Mouse (Mus musculus): Measurements from ENCODE around the gene Spg7. TPM values are rescaled to one million over a fixed set of nuclear protein-coding genes. Genes with fewer than 3 reads are reported as not detected.

The Spg7 gene
- total and polyA plus RNA-seq, 3 experiments: 74.4 to 113 (median 88.2) TPM

- DNase-seq: no peak
- no peaks in the 10 kb centered on the region for H3K27me3 ChIP-seq (ENCODE audit: control insufficient read depth, insufficient read depth, low read length)
- 72% methylated on average over 7 of the region's 7 CpGs for WGBS
- TF ChIP-seq EP300 (IDR thresholded peaks at IDR 0.05; ENCODE audit: insufficient read depth, low read depth, low read length): no peak
- TF ChIP-seq POLR2A (IDR thresholded peaks at IDR 0.05; ENCODE audit: insufficient read depth, low read depth, low read length): no peak
- no peak for TF ChIP-seq CTCF (IDR thresholded peaks at IDR 0.05)
- peaks cover 34% of the 10 kb centered on the region for H3K36me3 ChIP-seq (ENCODE audit: control insufficient read depth, insufficient read depth, low read length)
- intact Hi-C loops (cut with DNase I): loop anchor here (5.0 kb wide), 1 partner anchor 34 kb away; no protein-coding TSS in a partner anchor
- no peak overlapping the region for H3K4me3 ChIP-seq
- H3K9ac ChIP-seq (ENCODE audit: low read depth, low read length): no peak overlapping the region
- H3K79me2 ChIP-seq (replicated peaks; ENCODE audit: control insufficient read depth, insufficient read depth, low read length): peaks cover 21% of the 10 kb centered on the region
- H3K4me1 ChIP-seq (ENCODE audit: control insufficient read depth, insufficient read depth, low read length): peaks cover 22% of the 10 kb centered on the region
- no peak overlapping the region for H3K27ac ChIP-seq
These were observed 31.3 kb upstream of the Spg7 start for GRCm38 (mm10) chr8:123031321-123031978.

- no peak for DNase-seq
- intact Hi-C loops (cut with DNase I): loop anchor here (5.0 kb wide), 1 partner anchor 35 kb away; no protein-coding TSS in a partner anchor
These were observed 30.0 kb upstream of the Spg7 start for GRCm38 (mm10) chr8:123032730-123033129.

GRCm38 (mm10) chr8:123033431-123033830, 29.3 kb upstream of the Spg7 start:
- intact Hi-C loops (cut with DNase I): loop anchor here (5.0 kb wide), 1 partner anchor 36 kb away; no protein-coding TSS in a partner anchor
- Histone ChIP-seq H3K36me3 (ENCODE audit: control insufficient read depth, insufficient read depth, low read length) (peaks cover 33% of the 10 kb centered on the region), H3K79me2 (replicated peaks; ENCODE audit: control insufficient read depth, insufficient read depth, low read length) (peaks cover 16% of the 10 kb centered on the region), H3K4me1 (ENCODE audit: control insufficient read depth, insufficient read depth, low read length) (peaks cover 20% of the 10 kb centered on the region), H3K9ac (ENCODE audit: low read depth, low read length) (no peak overlapping the region), H3K4me3 (no peak overlapping the region), H3K27ac (no peak overlapping the region), H3K27me3 (ENCODE audit: control insufficient read depth, insufficient read depth, low read length) (no peaks in the 10 kb centered on the region)
- TF ChIP-seq POLR2A (IDR thresholded peaks at IDR 0.05; ENCODE audit: insufficient read depth, low read depth, low read length) (no peak), CTCF (IDR thresholded peaks at IDR 0.05) (no peak), EP300 (IDR thresholded peaks at IDR 0.05; ENCODE audit: insufficient read depth, low read depth, low read length) (no peak)
- no peak for DNase-seq

More at GRCm38 (mm10) chr8:123032730-123033129, 30.0 kb upstream of the Spg7 start:
- Histone ChIP-seq H3K27ac (no peak overlapping the region), H3K36me3 (ENCODE audit: control insufficient read depth, insufficient read depth, low read length) (peaks cover 32% of the 10 kb centered on the region), H3K27me3 (ENCODE audit: control insufficient read depth, insufficient read depth, low read length) (no peaks in the 10 kb centered on the region), H3K9ac (ENCODE audit: low read depth, low read length) (no peak overlapping the region), H3K4me3 (no peak overlapping the region), H3K4me1 (ENCODE audit: control insufficient read depth, insufficient read depth, low read length) (peaks cover 22% of the 10 kb centered on the region), H3K79me2 (replicated peaks; ENCODE audit: control insufficient read depth, insufficient read depth, low read length) (peaks cover 18% of the 10 kb centered on the region)
- TF ChIP-seq CTCF (IDR thresholded peaks at IDR 0.05): no peak
- TF ChIP-seq EP300 (IDR thresholded peaks at IDR 0.05; ENCODE audit: insufficient read depth, low read depth, low read length): no peak
- no peak for TF ChIP-seq POLR2A (IDR thresholded peaks at IDR 0.05; ENCODE audit: insufficient read depth, low read depth, low read length)

- H3K4me1 ChIP-seq (ENCODE audit: control insufficient read depth, insufficient read depth, low read length): peaks cover 21% of the 10 kb centered on the region
- no peaks in the 10 kb centered on the region for H3K27me3 ChIP-seq (ENCODE audit: control insufficient read depth, insufficient read depth, low read length)
- H3K9ac ChIP-seq (ENCODE audit: low read depth, low read length): no peak overlapping the region
- no peak for DNase-seq
- no peak overlapping the region; the same call in 1 of the 2 replicates for H3K27ac ChIP-seq
- intact Hi-C loops (cut with DNase I): loop anchor here (5.0 kb wide), 1 partner anchor 37 kb away; no protein-coding TSS in a partner anchor
- peaks cover 16% of the 10 kb centered on the region for H3K79me2 ChIP-seq (replicated peaks; ENCODE audit: control insufficient read depth, insufficient read depth, low read length)
- WGBS: 37% methylated on average over 6 of the region's 6 CpGs
- H3K36me3 ChIP-seq (ENCODE audit: control insufficient read depth, insufficient read depth, low read length): peaks cover 34% of the 10 kb centered on the region
- no peak for TF ChIP-seq EP300 (IDR thresholded peaks at IDR 0.05; ENCODE audit: insufficient read depth, low read depth, low read length)
- TF ChIP-seq CTCF (IDR thresholded peaks at IDR 0.05): no peak
- TF ChIP-seq POLR2A (IDR thresholded peaks at IDR 0.05; ENCODE audit: insufficient read depth, low read depth, low read length): no peak
- H3K4me3 ChIP-seq: no peak overlapping the region
These were observed 28.6 kb upstream of the Spg7 start for GRCm38 (mm10) chr8:123034171-123034570.

GRCm38 (mm10) chr8:123036956-123037355, 25.8 kb upstream of the Spg7 start:
- TF ChIP-seq POLR2A (IDR thresholded peaks at IDR 0.05; ENCODE audit: insufficient read depth, low read depth, low read length): no peak
- no peak for TF ChIP-seq EP300 (IDR thresholded peaks at IDR 0.05; ENCODE audit: insufficient read depth, low read depth, low read length)
- no peak for TF ChIP-seq CTCF (IDR thresholded peaks at IDR 0.05)
- intact Hi-C loops (cut with DNase I): no loop called here
- Histone ChIP-seq H3K4me1 (ENCODE audit: control insufficient read depth, insufficient read depth, low read length) (peaks cover 23% of the 10 kb centered on the region), H3K27me3 (ENCODE audit: control insufficient read depth, insufficient read depth, low read length) (no peaks in the 10 kb centered on the region), H3K9ac (ENCODE audit: low read depth, low read length) (no peak overlapping the region), H3K36me3 (ENCODE audit: control insufficient read depth, insufficient read depth, low read length) (peaks cover 44% of the 10 kb centered on the region), H3K79me2 (replicated peaks; ENCODE audit: control insufficient read depth, insufficient read depth, low read length) (peaks cover 14% of the 10 kb centered on the region), H3K27ac (no peak overlapping the region; the same call in 1 of the 2 replicates), H3K4me3 (no peak overlapping the region)
- 18% methylated on average over 3 of the region's 3 CpGs for WGBS
- no peak for DNase-seq

- intact Hi-C loops (cut with DNase I): no loop called here
- Histone ChIP-seq H3K36me3 (ENCODE audit: control insufficient read depth, insufficient read depth, low read length) (peaks cover 40% of the 10 kb centered on the region), H3K27ac (no peak overlapping the region)
These were observed 25.3 kb upstream of the Spg7 start for GRCm38 (mm10) chr8:123037487-123037886.

More at GRCm38 (mm10) chr8:123037487-123037886, 25.3 kb upstream of the Spg7 start:
- H3K9ac ChIP-seq (ENCODE audit: low read depth, low read length): no peak overlapping the region
- 73% methylated on average over 11 of the region's 11 CpGs for WGBS
- H3K4me1 ChIP-seq (ENCODE audit: control insufficient read depth, insufficient read depth, low read length): peaks cover 19% of the 10 kb centered on the region
- DNase-seq: no peak
- no peaks in the 10 kb centered on the region for H3K27me3 ChIP-seq (ENCODE audit: control insufficient read depth, insufficient read depth, low read length)
- TF ChIP-seq EP300 (IDR thresholded peaks at IDR 0.05; ENCODE audit: insufficient read depth, low read depth, low read length) (no peak), CTCF (IDR thresholded peaks at IDR 0.05) (no peak), POLR2A (IDR thresholded peaks at IDR 0.05; ENCODE audit: insufficient read depth, low read depth, low read length) (no peak)
- peaks cover 10% of the 10 kb centered on the region for H3K79me2 ChIP-seq (replicated peaks; ENCODE audit: control insufficient read depth, insufficient read depth, low read length)
- no peak overlapping the region for H3K4me3 ChIP-seq

All from heart, adult 2 months (tissue).